Mouse (Mus musculus) heart, embryonic 14.5 days (tissue): Measurements from ENCODE around the gene Gpatch3. TPM values are rescaled to one million over a fixed set of nuclear protein-coding genes. Genes with fewer than 3 reads are reported as not detected.

Experiments used
- ATAC-seq: fragments of 200-750 bp; cut with Nextera tagmentation; 2 replicates; pipeline ENCODE4 v1.8.0; 2017; ENCODE audit warnings: low read depth, moderate TSS enrichment; ENCODE audit not compliant: insufficient number of reproducible peaks, insufficient read depth, low FRiP score
- H3K27ac ChIP-seq, 2 experiments: fragments of 200-500 bp in 1 of 2; fragments of 300-500 bp in 1 of 2; sonication (generic) in 1 of 2; replicated peaks in 1 of 2; 2 replicates each; pipeline ENCODE4 v1.5.1; 2012 to 2014; ENCODE audit warnings: low read depth in 2 of 2, low read length in 2 of 2, control low read depth in 1 of 2, mild to moderate bottlenecking in 1 of 2, mixed read lengths in 1 of 2; ENCODE audit not compliant: control insufficient read depth in 1 of 2, insufficient read depth in 1 of 2
- H3K27me3 ChIP-seq: fragments of 300-500 bp; sonication (generic); 2 replicates; pipeline ENCODE4 v1.6.1; 2014; ENCODE audit warnings: mild to moderate bottlenecking, low read length, control low read depth; ENCODE audit not compliant: control insufficient read depth, insufficient read depth
- H3K36me3 ChIP-seq: fragments of 300-500 bp; sonication (generic); 2 replicates; pipeline ENCODE4 v1.6.1; 2014; ENCODE audit warnings: mild to moderate bottlenecking, control low read depth, low read length, mixed read lengths; ENCODE audit not compliant: control insufficient read depth, insufficient read depth
- H3K4me1 ChIP-seq, 2 experiments: fragments of 200-500 bp in 1 of 2; fragments of 300-500 bp in 1 of 2; sonication (generic) in 1 of 2; 2 replicates each; pipeline ENCODE4 v1.6.1; 2012 to 2014; ENCODE audit warnings: low read length in 2 of 2, control low read depth in 1 of 2, mixed read lengths in 1 of 2; ENCODE audit not compliant: control insufficient read depth in 2 of 2, insufficient read depth in 2 of 2
- H3K4me2 ChIP-seq: fragments of 300-500 bp; sonication (generic); 2 replicates; pipeline ENCODE4 v1.6.1; 2014; ENCODE audit warnings: mild to moderate bottlenecking, low read length
- H3K4me3 ChIP-seq, 2 experiments: fragments of 200-500 bp in 1 of 2; fragments of 300-500 bp in 1 of 2; sonication (generic) in 1 of 2; 2 replicates each; pipeline ENCODE4 v1.5.1; 2012 to 2014; ENCODE audit warnings: low read length in 2 of 2, mild to moderate bottlenecking in 2 of 2, control low read depth in 1 of 2, low read depth in 1 of 2, moderate library complexity in 1 of 2; ENCODE audit not compliant: control insufficient read depth in 1 of 2, insufficient read depth in 1 of 2
- H3K9ac ChIP-seq: fragments of 300-500 bp; sonication (generic); 2 replicates; pipeline ENCODE4 v1.6.1; 2014; ENCODE audit warnings: mild to moderate bottlenecking, low read length
- H3K9me3 ChIP-seq: fragments of 300-500 bp; sonication (generic); 2 replicates; pipeline ENCODE4 v1.6.1; 2016; ENCODE audit warnings: low read length, control low read depth; ENCODE audit not compliant: control insufficient read depth
- WGBS: fragments of 180-500 bp; shearing (Covaris S2); extraction: QIAGEN DNeasy Blood & Tissue Kit; methylation state at CpG from one replicate; pipeline ENCODE4 v1.1.7; 2014; 5-methylcytosine and 5-hydroxymethylcytosine counted together
- polyA plus RNA-seq: library from polyadenylated mRNA; unstranded; fragments of >200 nt; fragmentation: Nextera tagmentation; extraction: Ambion mirVana; gene quantifications from 2 replicates; pipeline ENCODE4 v1.2.1, GENCODE M21; 2014

Gpatch3 gene
- polyA plus RNA-seq, 1 experiment from 2014 or later: 5.4 TPM

DNA sequence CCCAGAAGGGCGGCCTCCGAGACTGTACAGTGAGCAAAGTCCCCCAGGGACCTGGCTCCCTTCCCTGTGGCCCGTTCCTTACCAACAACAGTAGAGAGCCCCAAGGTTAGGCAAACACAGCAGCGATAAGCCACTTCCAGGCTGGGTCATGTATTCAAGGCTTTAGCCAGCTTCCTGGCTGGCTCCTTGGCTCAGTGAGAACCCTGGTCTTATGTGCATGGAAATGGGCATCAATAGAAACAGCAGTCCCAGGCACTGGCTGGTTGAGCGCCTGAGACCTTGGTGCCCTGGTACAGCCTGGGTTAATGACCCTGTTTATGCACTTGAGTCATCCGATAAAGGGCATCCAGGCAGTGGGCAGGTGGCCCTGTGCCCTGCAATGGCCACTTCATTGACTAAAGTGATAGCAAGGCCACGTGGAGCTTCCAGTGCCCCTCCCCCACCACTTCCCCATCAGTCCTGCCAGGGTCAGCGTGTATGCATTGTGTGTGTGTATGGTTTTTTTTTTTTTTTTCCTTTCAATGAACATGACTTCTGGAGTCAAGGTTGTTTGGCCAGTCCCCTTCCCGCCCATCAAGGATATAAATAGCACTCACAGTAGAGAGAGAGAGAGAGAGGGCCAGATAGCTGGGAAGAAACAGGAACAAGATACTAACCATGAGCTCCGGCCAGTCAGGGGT is 21.6 kb upstream of the Gpatch3 start, which contains the start of gene Nr0b2:
Gene Nr0b2, plus strand, starts transcription at position 609 of the 680 bp plus-strand sequence.
- Histone ChIP-seq H3K36me3 (0 out of 2 replicates have a peak, but pooled peaks cover 4% of the 10 kb centered on the region), H3K4me1 (peaks cover 15 to 16% of the 10 kb centered on the region in 2 experiments), H3K4me2 (peak within 1 kb of the TSS; percentile 66), H3K27me3 (no peaks in the 10 kb centered on the region), H3K4me3 (peak within 1 kb of the TSS; percentile 41 to 51), H3K9ac (peak within 1 kb of the TSS; percentile 74), H3K9me3 (no peaks in the 10 kb centered on the region), H3K27ac (peak within 1 kb of the TSS; percentile 87 to 91)
- peak; percentile 38 for ATAC-seq
- 36% methylated on average over 10 of the region's 10 CpGs for WGBS

- Histone ChIP-seq H3K9ac (peak overlapping the region; percentile 74), H3K4me3 (peak overlapping the region; percentile 41 to 51), H3K4me1 (peaks cover 15 to 16% of the 10 kb centered on the region in 2 experiments), H3K36me3 (0 out of 2 replicates have a peak, but pooled peaks cover 4% of the 10 kb centered on the region), H3K27me3 (no peaks in the 10 kb centered on the region), H3K9me3 (no peaks in the 10 kb centered on the region), H3K27ac (peak overlapping the region; percentile 87 to 91), H3K4me2 (peak overlapping the region; percentile 66)
- WGBS: 48% methylated on average over 19 of the region's 19 CpGs
- no peak for ATAC-seq
Observed at GRCm38 (mm10) chr4:133553448-133554330, 20.9 kb upstream of the Gpatch3 start.

GRCm38 (mm10) chr4:133557041-133557717 is 17.4 kb upstream of the Gpatch3 start:
- no peaks in the 10 kb centered on the region for H3K27me3 ChIP-seq
- 0 out of 2 replicates have a peak, but pooled peaks cover 4% of the 10 kb centered on the region for H3K36me3 ChIP-seq
- no peaks in the 10 kb centered on the region for H3K9me3 ChIP-seq
- H3K4me3 ChIP-seq: no peak overlapping the region
- 47% methylated on average over 10 of the region's 10 CpGs for WGBS
- no peak overlapping the region for H3K9ac ChIP-seq
- H3K4me1 ChIP-seq: peaks cover 15 to 16% of the 10 kb centered on the region in 2 experiments
- no peak for ATAC-seq
- H3K27ac ChIP-seq: no peak overlapping the region
- no peak overlapping the region for H3K4me2 ChIP-seq

GRCm38 (mm10) chr4:133559846-133560245 is 14.7 kb upstream of the Gpatch3 start:
- Histone ChIP-seq H3K4me3 (no peak overlapping the region), H3K9me3 (no peaks in the 10 kb centered on the region), H3K27me3 (no peaks in the 10 kb centered on the region), H3K4me1 (no peaks in the 10 kb centered on the region), H3K36me3 (0 out of 2 replicates have a peak, but pooled peaks cover 4% of the 10 kb centered on the region), H3K9ac (no peak overlapping the region), H3K27ac (no peak overlapping the region), H3K4me2 (no peak overlapping the region)
- ATAC-seq: no peak
- WGBS: 70% methylated on average over 4 of the region's 4 CpGs

DNA sequence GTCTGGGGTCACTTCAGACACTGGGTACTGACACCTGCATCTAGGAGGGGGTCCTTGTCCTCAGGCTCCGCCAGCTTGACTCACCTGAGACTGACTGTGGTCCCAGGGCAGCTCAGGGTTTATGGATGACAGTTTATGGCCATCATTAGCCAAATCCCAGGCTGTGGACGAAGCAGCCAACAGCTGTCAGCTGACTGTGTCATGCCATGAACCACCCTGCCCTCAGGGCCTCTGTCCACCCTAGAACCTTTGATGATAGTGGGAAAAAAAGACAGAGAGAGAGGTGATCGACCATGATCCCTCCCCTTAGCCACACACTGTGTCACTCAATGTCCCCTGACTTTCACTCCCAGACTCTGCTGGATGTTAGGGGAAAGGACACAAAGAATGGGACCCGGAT is 12.9 kb upstream of the Gpatch3 start:
- no peak for ATAC-seq
- no peak overlapping the region for H3K27ac ChIP-seq

DNA sequence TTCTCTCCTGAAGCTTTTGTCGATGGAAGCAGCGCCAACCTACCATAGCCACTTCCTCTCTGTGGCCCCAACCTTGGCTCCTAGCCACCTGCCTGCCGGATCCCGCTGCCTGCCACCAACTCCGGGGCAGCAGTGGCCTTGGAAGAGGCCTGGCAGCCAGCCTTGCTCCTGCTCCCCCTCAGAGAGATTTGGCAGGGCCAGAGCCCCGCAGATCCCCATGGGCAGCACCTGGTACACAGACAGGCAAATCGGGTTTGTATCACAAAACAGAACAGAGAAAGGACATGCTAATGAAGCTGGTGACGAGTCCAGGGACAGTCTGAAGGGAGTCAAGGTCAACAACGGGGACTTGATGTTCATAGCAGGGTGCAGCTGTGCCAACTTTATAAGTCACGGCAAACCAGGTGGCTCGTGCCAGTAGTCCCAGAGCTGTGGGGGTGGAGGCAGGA is 11.4 kb upstream of the Gpatch3 start:
- Histone ChIP-seq H3K9ac (no peak overlapping the region), H3K27me3 (no peaks in the 10 kb centered on the region), H3K27ac (no peak overlapping the region), H3K4me2 (no peak overlapping the region), H3K36me3 (no peaks in the 10 kb centered on the region), H3K4me1 (no peaks in the 10 kb centered on the region), H3K9me3 (no peaks in the 10 kb centered on the region), H3K4me3 (no peak overlapping the region)
- 59% methylated on average over 11 of the region's 11 CpGs for WGBS
- ATAC-seq: no peak

More for the DNA sequence above, 12.9 kb upstream of the Gpatch3 start:
- 0 out of 2 replicates have a peak, but pooled peaks cover under 1% of the 10 kb centered on the region for H3K36me3 ChIP-seq
- H3K27me3 ChIP-seq: no peaks in the 10 kb centered on the region
- H3K4me2 ChIP-seq: no peak overlapping the region
- no peaks in the 10 kb centered on the region for H3K4me1 ChIP-seq
- WGBS: 73% methylated on average over 4 of the region's 4 CpGs
- no peaks in the 10 kb centered on the region for H3K9me3 ChIP-seq
- H3K4me3 ChIP-seq: no peak overlapping the region
- no peak overlapping the region for H3K9ac ChIP-seq

DNA sequence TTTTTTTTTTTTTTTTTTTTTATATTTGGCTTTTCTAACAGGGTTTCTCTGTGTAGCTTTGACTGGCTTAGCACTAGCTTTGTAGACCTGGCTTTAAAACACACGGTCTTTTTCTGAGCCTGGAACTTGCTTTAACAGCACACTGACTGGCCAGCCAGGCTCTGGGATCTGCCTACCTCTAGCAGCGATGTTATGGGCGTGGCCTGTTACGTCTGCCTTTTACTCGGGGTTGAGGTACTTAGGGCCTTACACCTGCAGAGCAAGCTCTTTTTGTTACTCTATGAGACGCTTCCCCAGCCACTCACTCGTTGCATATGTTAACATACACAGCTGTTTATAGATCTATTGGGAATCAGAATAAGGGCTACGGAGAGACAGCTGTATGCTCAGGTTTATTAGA is 7.3 kb upstream of the Gpatch3 start:
- Histone ChIP-seq H3K27me3 (no peaks in the 10 kb centered on the region), H3K9ac (no peak overlapping the region), H3K4me1 (no peaks in the 10 kb centered on the region), H3K4me3 (no peak overlapping the region), H3K4me2 (no peak overlapping the region), H3K36me3 (no peaks in the 10 kb centered on the region), H3K9me3 (no peaks in the 10 kb centered on the region), H3K27ac (no peak overlapping the region)
- 29% methylated on average over 8 of the region's 8 CpGs for WGBS
- ATAC-seq: no peak
